Mouse (Mus musculus) CH12.LX (cell line): ENCODE measurements at regions not wholly inside any gene's neighbourhood (a gene's known extent, or its start where the extent isn't known, plus 50 kb on each side); places are given as distances from the start of the nearest gene placed in this dataset.

ENCODE experiments used
- DNase-seq: peaks from one replicate; pipeline ENCODE4 v3.0.0-alpha.2; 2013; ENCODE audit errors: extremely low read depth
- H3K27ac ChIP-seq: 2 replicates; pipeline ENCODE4 v1.5.1; 2012; ENCODE audit warnings: low read depth, mild to moderate bottlenecking, control low read depth, moderate library complexity; ENCODE audit not compliant: insufficient read depth
- H3K27me3 ChIP-seq: replicated peaks from 2 replicates; pipeline ENCODE3; 2012; ENCODE audit warnings: inconsistent platforms
- H3K36me3 ChIP-seq, 2 experiments: replicated peaks in 1 of 2; 2 replicates each; pipeline versions ENCODE3 to v1.6.1; 2012; ENCODE audit warnings: inconsistent platforms in 1 of 2, low read length in 1 of 2, mild to moderate bottlenecking in 1 of 2, mixed read lengths in 1 of 2, moderate library complexity in 1 of 2; ENCODE audit not compliant: control insufficient read depth in 1 of 2, insufficient read depth in 1 of 2
- H3K4me1 ChIP-seq, 2 experiments: 2 replicates each; pipeline ENCODE4 v1.6.1; 2012; ENCODE audit warnings: inconsistent platforms in 1 of 2, moderate library complexity in 1 of 2; ENCODE audit not compliant: insufficient read depth in 2 of 2, control insufficient read depth in 1 of 2
- H3K4me2 ChIP-seq: 2 replicates; pipeline ENCODE4 v1.6.1; 2012; ENCODE audit warnings: low read depth, mild to moderate bottlenecking, control low read depth; ENCODE audit not compliant: poor library complexity, insufficient read depth, severe bottlenecking
- H3K4me3 ChIP-seq, 3 experiments: fragments of 150-350 bp in 1 of 3; sonication (generic) in 1 of 3; replicated peaks in 1 of 3; 2 replicates each; pipeline versions ENCODE3 to v1.5.1; 2011 to 2012; ENCODE audit warnings: low read depth in 2 of 3, low read length in 2 of 3, mild to moderate bottlenecking in 2 of 3, moderate library complexity in 2 of 3, control low read depth in 1 of 3, improper control_type of control experiment in 1 of 3, inconsistent platforms in 1 of 3, mixed read lengths in 1 of 3; ENCODE audit not compliant: poor library complexity in 1 of 3
- H3K79me2 ChIP-seq: replicated peaks from 2 replicates; pipeline ENCODE4 v1.6.1; 2012; ENCODE audit warnings: mild to moderate bottlenecking, moderate library complexity; ENCODE audit not compliant: control insufficient read depth, poor library complexity, insufficient read depth, severe bottlenecking; ENCODE audit errors: extremely low read depth
- H3K9ac ChIP-seq: 2 replicates; pipeline ENCODE4 v1.6.1; 2012; ENCODE audit warnings: low read depth, mild to moderate bottlenecking, control low read depth, moderate library complexity; ENCODE audit not compliant: insufficient read depth
- H3K9me3 ChIP-seq: replicated peaks from 2 replicates; pipeline ENCODE3; 2012; ENCODE audit warnings: low read length, inconsistent platforms, mixed read lengths
- BHLHE40 ChIP-seq: IDR thresholded peaks from 2 replicates; pipeline ENCODE4 v1.6.1; 2011; ENCODE audit warnings: mild to moderate bottlenecking, low read depth, low read length, improper control_type of control experiment
- CHD2 ChIP-seq: IDR thresholded peaks from 2 replicates; pipeline ENCODE4 v1.6.1; 2011; ENCODE audit warnings: low read length, improper control_type of control experiment
- CTCF ChIP-seq, 2 experiments: IDR thresholded peaks in 1 of 2; conservative IDR thresholded peaks in 1 of 2; 2 replicates each; pipeline ENCODE4 v1.5.1; 2011 to 2012; ENCODE audit warnings: low read depth in 2 of 2, low read length in 2 of 2, improper control_type of control experiment in 1 of 2, inconsistent platforms in 1 of 2, mild to moderate bottlenecking in 1 of 2, moderate library complexity in 1 of 2
- E2F4 ChIP-seq: IDR thresholded peaks from 2 replicates; pipeline ENCODE4 v1.6.1; 2011; ENCODE audit warnings: low read depth, low read length, improper control_type of control experiment; ENCODE audit not compliant: insufficient replicate concordance
- ELF1 ChIP-seq: IDR thresholded peaks from 2 replicates; pipeline ENCODE4 v1.6.1; 2014; ENCODE audit warnings: low read depth, mild to moderate bottlenecking, inconsistent platforms, low read length, improper control_type of control experiment
- EP300 ChIP-seq: IDR thresholded peaks from 2 replicates; pipeline ENCODE4 v1.6.1; 2011; ENCODE audit warnings: low read length, improper control_type of control experiment
- ETS1 ChIP-seq: conservative IDR thresholded peaks from 2 replicates; pipeline ENCODE4 v1.6.1; 2012; ENCODE audit warnings: low read depth, mild to moderate bottlenecking, inconsistent platforms, low read length, improper control_type of control experiment, moderate library complexity
- GABPA ChIP-seq: IDR thresholded peaks from 2 replicates; pipeline ENCODE4 v1.6.1; 2012; ENCODE audit warnings: low read depth, low read length, improper control_type of control experiment, inconsistent platforms; ENCODE audit not compliant: insufficient replicate concordance
- HCFC1 ChIP-seq: IDR thresholded peaks from 2 replicates; pipeline ENCODE4 v1.6.1; 2012; ENCODE audit warnings: low read depth, mild to moderate bottlenecking, inconsistent platforms, low read length, improper control_type of control experiment
- MXI1 ChIP-seq: IDR thresholded peaks from 2 replicates; pipeline ENCODE4 v1.6.1; 2011; ENCODE audit warnings: mild to moderate bottlenecking, low read depth, low read length, improper control_type of control experiment
- MYC ChIP-seq: IDR thresholded peaks from 2 replicates; pipeline ENCODE4 v1.6.1; 2011; ENCODE audit warnings: low read depth, mild to moderate bottlenecking, improper control_type of control experiment, low read length
- RAD21 ChIP-seq: IDR thresholded peaks from 2 replicates; pipeline ENCODE4 v1.6.1; 2011; ENCODE audit warnings: low read depth, mild to moderate bottlenecking, low read length, improper control_type of control experiment, moderate library complexity
- TCF12 ChIP-seq: IDR thresholded peaks from 2 replicates; pipeline ENCODE4 v1.6.1; 2014; ENCODE audit warnings: low read depth, mild to moderate bottlenecking, inconsistent platforms, low read length, improper control_type of control experiment
- UBTF ChIP-seq: IDR thresholded peaks from 2 replicates; pipeline ENCODE4 v1.6.1; 2012; ENCODE audit warnings: low read depth, mild to moderate bottlenecking, inconsistent platforms, low read length, improper control_type of control experiment, moderate library complexity
- ZMIZ1 ChIP-seq: IDR thresholded peaks from 2 replicates; pipeline ENCODE4 v1.6.1; 2012; ENCODE audit warnings: low read depth, mild to moderate bottlenecking, inconsistent platforms, low read length, improper control_type of control experiment
- ZNF384 ChIP-seq: IDR thresholded peaks from 2 replicates; pipeline ENCODE4 v1.6.1; 2012; ENCODE audit warnings: low read depth, low read length, improper control_type of control experiment, inconsistent platforms
- dilution Hi-C: fragments of 300-500 bp; cut with MboI; formaldehyde crosslinking; loops from 2 replicates; pipeline ENCODE4 v1.14.3; 2020; ENCODE audit warnings: low sequenced_read_pairs; ENCODE audit not compliant: extremely low pct_unique_long_range_greater_than_20kb, extremely low pct_ligation_motif_present
- in situ Hi-C: fragments of 300-500 bp; cut with MboI; formaldehyde crosslinking; loops from 3 replicates; pipeline ENCODE4 v1.14.3; 2019; ENCODE audit warnings: low sequenced_read_pairs, low pct_ligation_motif_present, low pct_unique_long_range_greater_than_20kb, mixed read lengths

GRCm38 (mm10) chr7:72590351-72591115 lies 284.1 kb upstream of the Mctp2 start:
- Histone ChIP-seq H3K4me2 (no peak overlapping the region), H3K27me3 (no peaks in the 10 kb centered on the region), H3K27ac (no peak overlapping the region), H3K9me3 (no peaks in the 10 kb centered on the region), H3K79me2 (no peaks in the 10 kb centered on the region), H3K36me3 (no peaks in the 10 kb centered on the region), H3K4me1 (peaks cover 0 to 4% of the 10 kb centered on the region in 2 experiments; a peak in 1 of 4 replicates), H3K9ac (no peak overlapping the region), H3K4me3 (no peak overlapping the region)
- dilution Hi-C loops (no loop called here), in situ Hi-C loops (no loop called here)
- no peak for DNase-seq
- TF ChIP-seq EP300, result no peak

GRCm38 (mm10) chr7:72592110-72592509 lies 285.7 kb upstream of the Mctp2 start:
- no peaks in the 10 kb centered on the region for H3K27me3 ChIP-seq
- no peak for DNase-seq
- in situ Hi-C loops (no loop called here), dilution Hi-C loops (no loop called here)
- no peak overlapping the region for H3K4me3 ChIP-seq
- no peak overlapping the region for H3K27ac ChIP-seq
- peaks cover 0 to 4% of the 10 kb centered on the region in 2 experiments; a peak in 1 of 4 replicates for H3K4me1 ChIP-seq
- H3K9ac ChIP-seq, result no peak overlapping the region
- H3K36me3 ChIP-seq, result no peaks in the 10 kb centered on the region
- no peaks in the 10 kb centered on the region for H3K79me2 ChIP-seq
- H3K9me3 ChIP-seq, result no peaks in the 10 kb centered on the region
- no peak overlapping the region for H3K4me2 ChIP-seq
- TF ChIP-seq CTCF (conservative IDR thresholded peaks at IDR 0.05 in 1 of 2, IDR thresholded peaks at IDR 0.05 in 1 of 2; ENCODE audit: low read depth in 2 of 2, low read length in 2 of 2) (no peak), E2F4 (no peak), BHLHE40 (no peak), UBTF (no peak), ZMIZ1 (no peak), MXI1 (no peak), RAD21 (no peak), GABPA (no peak)

- Histone ChIP-seq H3K27me3 (no peaks in the 10 kb centered on the region), H3K4me1 (peaks cover 0 to 4% of the 10 kb centered on the region in 2 experiments; a peak in 1 of 4 replicates), H3K27ac (no peak overlapping the region), H3K4me3 (no peak overlapping the region), H3K79me2 (no peaks in the 10 kb centered on the region), H3K9me3 (no peaks in the 10 kb centered on the region), H3K4me2 (no peak overlapping the region), H3K9ac (no peak overlapping the region), H3K36me3 (no peaks in the 10 kb centered on the region)
- in situ Hi-C loops, result no loop called here
- no peak for TF ChIP-seq ZNF384
- TF ChIP-seq HCFC1, result no peak
- no peak for TF ChIP-seq TCF12
- no peak for TF ChIP-seq BHLHE40
- TF ChIP-seq CTCF (conservative IDR thresholded peaks at IDR 0.05 in 1 of 2, IDR thresholded peaks at IDR 0.05 in 1 of 2; ENCODE audit: low read depth in 2 of 2, low read length in 2 of 2), result no peak
- no peak for TF ChIP-seq ETS1
- TF ChIP-seq MYC, result no peak
- no peak for TF ChIP-seq CHD2
- TF ChIP-seq ZMIZ1, result no peak
- TF ChIP-seq ELF1, result no peak
- dilution Hi-C loops, result no loop called here
- no peak for DNase-seq
Observed at GRCm38 (mm10) chr7:72592649-72593048, 286.2 kb upstream of the Mctp2 start.
